Mouse (Mus musculus): ENCODE data around the gene Lrch3.
"Not testable (repeated sequence)": the region's sequence is repeated elsewhere in the genome, so short reads cannot be mapped to it uniquely, and the experiment has no call there.

The Lrch3 gene

GRCm38 (mm10) chr16:33005216-33005615 is 91.3 kb downstream of the Lrch3 start:
- DNase-seq: no peak

DNA sequence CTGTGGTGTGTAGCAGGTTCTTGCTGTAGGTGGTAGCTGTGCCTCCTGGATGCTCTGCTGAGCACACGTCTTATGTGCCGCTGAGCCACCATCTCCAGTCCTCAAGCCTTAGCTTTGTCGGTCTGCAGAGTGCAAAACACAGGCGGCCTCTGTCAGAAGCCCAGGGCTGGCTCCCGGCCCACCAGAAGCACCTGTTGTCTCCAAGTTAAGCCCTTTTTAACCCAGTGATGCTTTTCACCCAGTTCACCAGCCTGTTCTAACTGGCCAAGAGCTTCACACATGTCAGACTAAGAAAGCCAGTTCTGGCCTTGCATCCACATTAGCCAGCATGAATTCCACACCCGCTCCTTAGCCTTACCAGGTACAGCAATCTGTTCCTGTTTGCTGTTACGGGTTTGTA is 93.0 kb downstream of the Lrch3 start:
- DNase-seq: no peak

DNA sequence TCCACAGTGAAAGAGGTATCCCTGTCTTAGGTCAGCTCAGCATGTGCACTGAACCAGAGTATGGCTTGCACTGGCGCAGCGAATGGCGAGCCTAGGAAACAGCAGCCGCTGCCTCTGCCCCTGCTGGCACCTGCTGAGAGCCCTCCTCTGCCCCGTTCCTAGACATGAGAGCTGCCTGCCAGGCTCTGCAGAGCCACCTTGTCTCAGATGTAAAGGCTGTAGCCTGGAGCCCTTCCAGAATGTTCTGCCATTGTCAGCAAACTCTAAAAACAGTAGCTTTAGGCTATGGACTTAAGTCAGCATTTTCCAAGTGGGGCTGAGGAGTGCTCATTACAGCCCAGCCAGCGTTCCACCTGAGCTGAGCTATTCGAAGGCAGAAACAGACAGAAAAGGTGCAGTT is 93.5 kb downstream of the Lrch3 start:
- no peak for DNase-seq

DNA sequence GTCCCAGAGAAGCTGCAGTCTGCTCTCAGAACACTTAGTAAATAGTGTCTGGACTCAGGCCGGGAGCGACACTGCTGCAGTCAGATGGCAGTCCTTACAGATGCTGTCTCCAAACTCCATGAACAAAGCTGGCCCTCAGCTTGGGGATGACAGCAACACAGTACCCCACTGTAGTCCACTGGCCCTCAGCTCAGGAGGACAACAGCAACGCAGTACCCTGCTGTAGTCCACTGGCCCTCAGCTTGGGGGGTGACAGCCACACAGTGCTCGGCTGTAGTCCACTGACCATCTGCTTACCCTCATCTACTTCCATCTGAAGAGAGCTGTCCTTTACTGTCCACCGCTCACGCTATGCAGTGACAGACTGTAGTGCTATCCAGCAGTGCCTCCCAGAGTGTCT is 96.3 kb downstream of the Lrch3 start:
- DNase-seq: no peak

- no peak for DNase-seq
Observed at GRCm38 (mm10) chr16:33013801-33014200, 99.9 kb downstream of the Lrch3 start.

GRCm38 (mm10) chr16:33014921-33015320 is 101.0 kb downstream of the Lrch3 start:
- DNase-seq: no peak

DNA sequence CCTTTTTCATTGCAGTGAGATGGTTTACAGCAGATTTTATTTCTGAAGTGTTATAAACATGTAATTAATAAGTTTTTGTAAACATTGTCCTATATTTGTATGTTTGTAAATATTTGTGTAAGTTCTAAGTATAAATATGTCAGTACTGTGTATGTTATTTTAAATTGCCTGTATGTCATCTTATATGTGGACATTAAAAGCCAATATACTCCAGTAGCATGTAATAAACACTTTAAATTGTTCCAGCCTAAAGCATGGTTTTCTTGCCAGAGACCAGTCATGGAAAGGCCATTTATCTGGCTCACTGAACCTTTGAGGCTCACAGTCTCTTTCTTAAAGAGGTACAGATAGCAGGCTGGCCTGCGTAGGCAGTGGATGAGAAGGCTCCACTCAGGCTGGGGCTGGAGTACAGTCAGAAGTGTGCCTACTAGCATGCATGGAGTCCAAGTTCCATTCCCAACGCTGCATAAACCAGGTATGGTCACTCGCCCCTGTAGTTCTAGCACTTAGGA is 101.6 kb downstream of the Lrch3 start:
- no peak for DNase-seq

- DNase-seq: no peak
Observed at GRCm38 (mm10) chr16:33015986-33016385, 102.1 kb downstream of the Lrch3 start.

- no peak for DNase-seq
Observed at GRCm38 (mm10) chr16:33017677-33018349, 103.9 kb downstream of the Lrch3 start.

DNA sequence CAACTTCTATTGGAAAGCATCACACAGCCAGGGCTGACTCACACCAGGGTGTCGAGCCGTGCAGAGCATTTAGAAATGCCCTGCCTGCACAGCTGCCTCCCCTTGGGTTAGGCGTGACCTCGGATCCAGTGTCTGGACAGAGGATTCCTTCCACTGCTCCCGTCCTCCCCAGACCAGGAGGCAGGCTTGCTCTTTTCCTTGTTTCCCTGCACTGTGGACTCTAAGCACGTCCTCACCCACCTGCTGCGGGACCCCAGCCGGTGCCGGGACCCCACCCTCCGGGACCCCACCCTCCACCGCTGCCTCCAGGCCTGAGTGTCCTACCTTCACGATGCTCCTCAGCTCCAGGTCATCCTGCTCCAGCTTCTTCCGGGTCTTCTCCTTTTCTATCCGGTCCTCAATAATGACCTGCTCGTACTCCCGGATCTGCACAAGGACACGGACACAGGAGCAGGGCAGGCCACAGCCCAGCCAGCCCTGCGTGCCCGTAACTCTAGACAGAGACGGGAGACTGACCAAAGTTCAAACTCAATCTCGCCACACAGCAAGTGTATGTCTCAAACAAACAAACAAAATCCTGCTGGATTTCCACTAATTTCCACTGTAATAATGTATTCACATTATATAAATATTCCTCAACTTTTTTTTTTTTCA is 105.3 kb downstream of the Lrch3 start:
- DNase-seq: no peak

- DNase-seq: no peak
Observed at GRCm38 (mm10) chr16:33021381-33021780, 107.5 kb downstream of the Lrch3 start.

DNA sequence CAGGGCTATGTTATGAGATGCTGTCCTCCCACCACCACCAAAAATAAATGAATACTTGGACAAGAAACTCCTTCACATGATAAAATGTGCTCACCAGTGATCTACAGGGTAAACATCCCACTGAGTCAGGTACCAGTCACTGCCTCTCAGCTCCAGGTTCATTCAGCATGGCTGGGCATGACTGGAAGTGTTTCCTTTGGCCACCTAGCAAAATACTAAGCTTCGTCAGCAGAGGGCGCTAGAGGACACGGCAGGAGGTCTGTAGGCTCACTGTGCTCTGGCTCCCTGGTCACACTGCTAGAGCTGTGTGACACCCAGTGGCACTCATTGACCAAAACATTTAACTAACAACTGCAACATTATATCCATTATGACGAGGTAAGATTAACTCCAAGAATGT is 109.8 kb downstream of the Lrch3 start:
- DNase-seq: peak; percentile 95

DNA sequence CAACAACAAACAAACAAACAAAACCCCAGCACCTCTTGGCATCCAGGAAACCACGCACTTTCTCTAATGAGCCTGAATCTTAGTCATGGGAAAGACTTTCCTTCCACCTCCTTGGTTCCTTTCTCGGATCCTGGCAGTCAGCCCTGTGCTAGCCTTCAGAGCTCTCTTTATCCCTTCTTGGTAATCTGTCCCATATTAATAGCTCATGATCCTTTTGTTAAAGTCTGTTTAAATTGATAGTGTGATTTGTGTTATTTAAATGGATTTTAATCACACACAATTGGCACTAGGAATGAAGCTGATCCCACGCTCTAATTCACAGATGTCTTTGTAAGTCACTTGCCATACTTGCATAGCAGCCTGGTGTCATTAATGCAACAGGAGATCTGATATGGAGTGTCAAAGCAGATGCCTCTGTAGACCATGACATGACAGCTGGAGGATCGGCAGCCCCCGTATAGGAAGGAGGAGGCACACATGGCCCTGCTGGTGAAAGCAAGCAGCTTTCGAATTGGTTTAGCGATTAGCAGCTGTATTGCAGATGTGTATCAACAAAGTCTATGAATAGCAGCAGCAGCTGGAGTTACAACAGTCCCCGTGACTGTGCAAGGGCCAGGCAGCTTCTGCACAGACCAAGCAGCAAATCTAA is 110.7 kb downstream of the Lrch3 start:
- peak; percentile 45 for DNase-seq

DNA sequence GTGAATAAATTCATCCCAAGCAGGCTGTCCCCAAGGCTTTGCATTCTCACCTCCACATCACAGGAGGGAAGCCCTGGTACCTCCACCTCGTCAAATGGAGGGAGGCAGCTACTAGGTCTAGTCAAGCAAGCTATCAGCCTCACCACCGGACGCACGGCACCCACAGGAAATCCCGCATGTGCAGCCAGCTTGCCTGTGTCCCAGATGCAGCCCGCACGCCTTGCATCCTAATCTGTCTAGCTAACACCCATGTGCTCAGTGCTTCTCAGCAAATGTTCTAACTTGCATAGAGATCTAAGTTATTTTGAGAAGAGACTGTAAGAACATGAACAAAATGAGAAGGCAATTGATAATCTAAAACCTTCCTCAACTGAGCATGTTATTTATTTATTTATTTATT is 112.5 kb downstream of the Lrch3 start:
- peak; percentile 47 for DNase-seq

- DNase-seq: no peak
Observed at GRCm38 (mm10) chr16:33036006-33036405, 122.1 kb downstream of the Lrch3 start.

DNA sequence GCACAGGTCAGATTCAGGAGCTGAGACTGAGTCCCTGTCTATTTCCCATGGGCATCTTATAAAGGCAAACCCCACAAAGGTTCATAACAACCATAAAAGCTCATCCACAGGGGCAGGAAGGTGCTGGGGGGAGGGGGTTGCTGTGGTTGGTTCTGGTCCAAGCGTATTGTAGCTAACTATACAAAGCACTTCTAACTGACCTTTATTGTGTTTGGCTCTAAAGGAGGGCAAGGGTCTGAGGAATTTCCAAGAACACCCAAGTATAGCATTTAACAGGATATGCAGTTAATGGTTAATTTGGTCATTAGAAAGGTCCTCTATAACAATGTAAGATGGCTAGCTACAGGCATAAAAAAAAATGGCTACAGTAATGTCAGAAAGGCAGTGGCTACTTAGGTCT is 128.8 kb downstream of the Lrch3 start:
- no peak for DNase-seq

DNA sequence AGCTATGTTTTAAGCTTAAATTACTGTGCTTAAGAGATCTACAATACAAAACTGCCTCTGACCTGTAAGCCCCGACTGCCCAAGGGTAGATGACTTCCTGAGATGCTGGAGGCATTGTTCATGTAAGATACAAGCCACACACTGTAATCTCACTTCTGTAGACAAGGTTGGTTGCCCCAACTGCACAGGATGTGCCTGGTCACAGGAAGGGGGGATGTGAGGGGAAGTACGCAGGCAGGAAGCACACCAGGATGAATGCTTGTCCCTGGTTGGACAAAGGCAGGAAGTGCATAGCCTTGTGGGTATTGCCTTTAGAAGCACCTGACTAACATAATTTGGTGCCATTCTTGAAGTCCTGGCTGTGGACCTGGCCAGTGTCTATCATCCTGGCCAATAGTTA is 129.4 kb downstream of the Lrch3 start:
- no peak for DNase-seq

- DNase-seq: no peak
Observed at GRCm38 (mm10) chr16:33048004-33048403, 134.1 kb downstream of the Lrch3 start.

- no peak for DNase-seq
Observed at GRCm38 (mm10) chr16:33048686-33049085, 134.8 kb downstream of the Lrch3 start.

DNA sequence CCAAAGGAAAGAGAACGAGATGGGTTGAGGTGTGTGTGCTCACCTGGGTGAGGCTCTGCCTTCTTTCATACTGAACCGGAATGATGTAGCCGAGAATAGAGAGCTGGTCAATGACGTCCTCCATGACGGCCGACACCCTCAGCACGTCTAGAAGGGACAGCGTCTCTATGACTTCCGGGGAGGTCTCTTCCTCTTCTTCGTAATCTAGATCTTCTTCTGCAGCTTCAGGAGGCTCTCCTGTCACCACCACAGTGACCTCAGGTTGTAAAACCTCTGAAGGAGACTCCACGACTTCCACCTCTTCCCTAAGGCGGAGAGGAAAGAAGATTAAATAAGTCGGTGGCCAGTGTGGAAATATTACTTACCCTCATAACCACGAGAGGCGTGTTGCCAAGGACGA is 135.9 kb downstream of the Lrch3 start:
- no peak for DNase-seq

DNA sequence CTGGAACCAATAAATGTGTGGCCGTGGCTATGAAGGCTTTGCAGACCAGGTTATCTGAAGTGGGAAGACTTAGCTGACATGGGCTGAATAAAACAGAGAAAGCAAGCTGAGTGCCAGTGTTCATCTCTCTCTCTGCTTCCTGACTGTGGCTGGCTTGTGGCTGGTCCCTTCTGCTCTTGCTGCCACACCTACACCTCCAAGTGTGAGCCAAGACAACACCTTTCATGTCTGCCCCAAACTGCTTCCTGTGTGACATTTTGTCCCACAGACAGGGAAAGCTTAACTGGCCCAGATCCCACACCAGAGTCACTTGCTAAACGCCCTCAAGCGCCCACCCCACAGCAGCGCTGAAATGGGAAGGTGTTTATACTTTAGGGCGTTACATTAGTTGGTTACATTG is 139.2 kb downstream of the Lrch3 start:
- DNase-seq: no peak

GRCm38 (mm10) chr16:33054927-33055326 is 141.0 kb downstream of the Lrch3 start:
- DNase-seq: not testable (repeated sequence)

DNA sequence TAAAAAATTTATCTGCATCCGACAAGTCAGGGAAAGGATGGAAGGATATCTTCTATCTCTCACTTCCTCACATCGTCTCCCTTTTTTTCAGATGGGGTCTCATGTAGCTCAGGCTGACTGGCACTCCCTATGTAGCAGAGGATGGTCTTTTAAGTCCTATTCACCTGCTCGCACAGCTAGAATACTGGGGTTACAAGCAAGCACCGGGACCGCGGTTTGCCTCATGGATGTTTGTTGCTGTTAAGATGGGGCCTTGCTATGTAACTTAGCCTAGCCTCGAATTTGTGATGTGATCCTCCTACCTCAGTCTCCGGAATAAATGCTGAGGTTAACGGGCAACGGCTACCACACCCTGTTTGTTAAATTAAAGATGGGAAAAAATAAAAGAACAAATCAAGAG is 141.8 kb downstream of the Lrch3 start:
- peak; percentile 24 for DNase-seq

All from thymus, postnatal 4 days (tissue).